Mouse (Mus musculus) midbrain, postnatal 0 days (tissue): ENCODE measurements at regions not wholly inside any gene's neighbourhood (a gene's known extent, or its start where the extent isn't known, plus 50 kb on each side); places are given as distances from the start of the nearest gene placed in this dataset.
"Not testable (repeated sequence)": the region's sequence is repeated elsewhere in the genome, so short reads cannot be mapped to it uniquely, and the experiment has no call there.

Experiments used
- ATAC-seq: fragments of 200-750 bp; cut with Nextera tagmentation; 2 replicates; pipeline ENCODE4 v1.8.0; 2017; ENCODE audit warnings: moderate number of reproducible peaks, mild to moderate bottlenecking, moderate TSS enrichment, moderate library complexity; ENCODE audit not compliant: low FRiP score
- DNase-seq: peaks from one replicate; pipeline ENCODE4 v3.0.0-alpha.2; 2015; ENCODE audit warnings: low spot score
- H3K27ac ChIP-seq: fragments of 300-500 bp; sonication (generic); 2 replicates; pipeline ENCODE4 v1.5.1; 2014; ENCODE audit warnings: low read depth, mild to moderate bottlenecking, low read length, mixed read lengths
- H3K27me3 ChIP-seq: fragments of 300-500 bp; sonication (generic); 2 replicates; pipeline ENCODE4 v1.6.1; 2014; ENCODE audit warnings: low read length, control low read depth, mixed read lengths; ENCODE audit not compliant: insufficient read depth
- H3K36me3 ChIP-seq: fragments of 300-500 bp; sonication (generic); 2 replicates; pipeline ENCODE4 v1.6.1; 2014; ENCODE audit warnings: low read length, control low read depth, mixed read lengths; ENCODE audit not compliant: insufficient read depth
- H3K4me1 ChIP-seq: fragments of 300-500 bp; sonication (generic); 2 replicates; pipeline ENCODE4 v1.6.1; 2014; ENCODE audit warnings: mild to moderate bottlenecking, control low read depth, antibody characterized with exemption, low read length, mixed read lengths; ENCODE audit not compliant: insufficient read depth
- H3K4me2 ChIP-seq: fragments of 300-500 bp; sonication (generic); 2 replicates; pipeline ENCODE4 v1.6.1; 2014; ENCODE audit warnings: low read depth, mild to moderate bottlenecking, low read length, mixed read lengths; ENCODE audit not compliant: poor library complexity, severe bottlenecking
- H3K4me3 ChIP-seq: fragments of 300-500 bp; sonication (generic); 2 replicates; pipeline ENCODE4 v1.5.1; 2014; ENCODE audit warnings: low read depth, mild to moderate bottlenecking, low read length, moderate library complexity
- H3K9ac ChIP-seq: fragments of 300-500 bp; sonication (generic); replicated peaks from 2 replicates; pipeline ENCODE4 v1.6.1; 2014; ENCODE audit warnings: mild to moderate bottlenecking, low read length, moderate library complexity, mixed read lengths; ENCODE audit not compliant: poor library complexity, severe bottlenecking
- H3K9me3 ChIP-seq: fragments of 300-500 bp; sonication (generic); 2 replicates; pipeline ENCODE4 v1.6.1; 2016; ENCODE audit warnings: low read length, control low read depth
- CTCF ChIP-seq: IDR thresholded peaks from 2 replicates; pipeline ENCODE4 v1.5.1; 2016; ENCODE audit warnings: antibody characterized with exemption, mild to moderate bottlenecking
- WGBS: fragments of 180-500 bp; shearing (Covaris S2); extraction: QIAGEN DNeasy Blood & Tissue Kit; methylation state at CpG from one replicate; pipeline ENCODE4 v1.1.7; 2014; 5-methylcytosine and 5-hydroxymethylcytosine counted together

- DNase-seq (peak; percentile 74), ATAC-seq (no peak)
- H3K36me3 ChIP-seq: no peaks in the 10 kb centered on the region
- peak; percentile 89 for TF ChIP-seq CTCF
- H3K4me3 ChIP-seq: no peak overlapping the region
- no peaks in the 10 kb centered on the region for H3K27me3 ChIP-seq
- 54% methylated on average over 4 of the region's 4 CpGs for WGBS
- H3K9ac ChIP-seq: no peak overlapping the region
- H3K27ac ChIP-seq: no peak overlapping the region
- no peak overlapping the region for H3K4me2 ChIP-seq
- H3K4me1 ChIP-seq: no peaks in the 10 kb centered on the region
- no peaks in the 10 kb centered on the region for H3K9me3 ChIP-seq
These were observed 210.6 kb downstream of the Trib2 start for GRCm38 (mm10) chr12:15606095-15606494.

GRCm38 (mm10) chr12:15604630-15605029, 212.1 kb downstream of the Trib2 start:
- Histone ChIP-seq H3K4me1 (no peaks in the 10 kb centered on the region), H3K27me3 (no peaks in the 10 kb centered on the region), H3K36me3 (no peaks in the 10 kb centered on the region), H3K4me2 (no peak overlapping the region), H3K9me3 (no peaks in the 10 kb centered on the region), H3K9ac (no peak overlapping the region), H3K4me3 (no peak overlapping the region), H3K27ac (no peak overlapping the region)
- ATAC-seq (no peak), DNase-seq (no peak)
- peak; percentile 16; the same call in 1 of the 2 replicates for TF ChIP-seq CTCF
- WGBS: 84% methylated on average over 1 of the region's 1 CpGs

GRCm38 (mm10) chr12:15603885-15604284, 212.8 kb downstream of the Trib2 start:
- no peak for DNase-seq

GRCm38 (mm10) chr12:15603319-15603718, 213.4 kb downstream of the Trib2 start:
- Histone ChIP-seq H3K4me2 (no peak overlapping the region), H3K4me1 (no peaks in the 10 kb centered on the region), H3K36me3 (no peaks in the 10 kb centered on the region), H3K9ac (no peak overlapping the region), H3K27ac (no peak overlapping the region), H3K9me3 (no peaks in the 10 kb centered on the region), H3K4me3 (no peak overlapping the region), H3K27me3 (no peaks in the 10 kb centered on the region)
- ATAC-seq (no peak), DNase-seq (peak; percentile 61)
- no peak for TF ChIP-seq CTCF
- WGBS: 29% methylated on average over 5 of the region's 5 CpGs

More at GRCm38 (mm10) chr12:15603885-15604284, 212.8 kb downstream of the Trib2 start:
- TF ChIP-seq CTCF: no peak
- H3K27me3 ChIP-seq: no peaks in the 10 kb centered on the region
- no peaks in the 10 kb centered on the region for H3K4me1 ChIP-seq
- H3K9ac ChIP-seq: no peak overlapping the region
- H3K27ac ChIP-seq: no peak overlapping the region
- no peak for ATAC-seq
- 48% methylated on average over 5 of the region's 5 CpGs for WGBS
- no peak overlapping the region for H3K4me3 ChIP-seq
- no peaks in the 10 kb centered on the region for H3K9me3 ChIP-seq
- no peak overlapping the region for H3K4me2 ChIP-seq
- no peaks in the 10 kb centered on the region for H3K36me3 ChIP-seq

DNA sequence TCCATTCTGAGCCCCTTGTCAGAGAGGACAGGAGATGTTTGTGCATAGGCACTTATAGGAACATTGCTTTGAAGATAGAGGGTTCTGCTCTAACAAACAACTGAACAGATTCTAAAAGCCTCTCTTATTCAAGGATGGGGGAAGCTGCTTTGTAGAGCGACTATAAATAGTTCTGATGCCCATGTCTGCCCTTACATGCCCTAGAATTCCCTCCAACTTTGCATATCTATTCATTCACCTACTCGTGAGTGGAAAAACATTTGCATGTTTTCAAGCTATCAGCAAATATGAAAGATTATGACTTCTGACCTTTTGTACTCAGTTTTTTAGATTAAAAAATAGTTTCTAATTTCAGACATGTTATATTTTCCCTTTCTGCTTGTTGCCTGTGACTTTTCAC, 222.0 kb downstream of the Trib2 start:
- no peak for ATAC-seq
- H3K4me3 ChIP-seq: no peak overlapping the region
- WGBS: 62% methylated on average over 2 of the region's 2 CpGs
- H3K27me3 ChIP-seq: no peaks in the 10 kb centered on the region
- no peak for DNase-seq
- H3K4me1 ChIP-seq: no peaks in the 10 kb centered on the region
- TF ChIP-seq CTCF: no peak
- no peak overlapping the region for H3K27ac ChIP-seq
- no peaks in the 10 kb centered on the region for H3K9me3 ChIP-seq
- H3K4me2 ChIP-seq: no peak overlapping the region
- no peaks in the 10 kb centered on the region for H3K36me3 ChIP-seq
- H3K9ac ChIP-seq: no peak overlapping the region

- not testable (repeated sequence) for H3K9ac ChIP-seq, DNase-seq, H3K27ac ChIP-seq, H3K4me3 ChIP-seq, H3K4me1 ChIP-seq, H3K36me3 ChIP-seq, ATAC-seq, H3K27me3 ChIP-seq, H3K4me2 ChIP-seq, H3K9me3 ChIP-seq
- WGBS: 99% methylated on average over 2 of the region's 2 CpGs
These were observed 228.9 kb downstream of the Trib2 start for GRCm38 (mm10) chr12:15587864-15588263.
